Mouse (Mus musculus): Measurements from ENCODE around the gene Dnah17.
A peak's percentile ranks its signal among the peaks of the same experiment; 100 is the strongest.

DNA sequence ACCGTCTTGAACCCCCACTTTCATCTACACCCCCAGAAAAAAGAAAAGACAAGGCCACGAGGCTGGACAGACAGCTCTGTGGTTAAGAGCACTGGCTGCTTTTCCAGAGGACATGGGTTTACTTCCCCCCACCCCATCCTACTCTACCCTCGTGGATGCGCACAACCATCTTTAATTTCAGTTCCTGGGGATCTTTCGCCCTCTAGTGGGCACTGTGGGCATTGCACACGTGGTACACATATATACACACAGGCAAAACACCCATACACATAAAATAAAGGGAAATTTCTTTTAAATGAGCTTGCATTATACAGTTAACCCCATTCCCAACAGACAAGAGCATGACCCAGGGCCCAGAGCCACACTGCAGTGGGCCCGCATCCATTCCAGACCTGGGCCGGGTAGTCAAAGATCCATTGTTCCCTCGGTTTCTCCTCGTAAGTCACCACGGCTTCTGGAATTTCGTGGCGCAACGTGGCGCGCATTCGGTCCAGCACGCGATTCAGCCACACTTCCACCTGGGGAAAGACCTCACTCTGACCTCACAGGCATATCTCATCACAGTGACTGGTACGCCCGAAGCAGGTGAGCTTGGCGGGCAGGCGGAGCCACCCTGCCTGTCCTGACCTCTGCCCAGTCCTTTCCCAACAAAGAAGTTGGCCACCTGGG lies 39.3 kb downstream of the Dnah17 start:
- TF ChIP-seq CTCF (IDR thresholded peaks at IDR 0.05; ENCODE audit: extremely low read depth, insufficient read depth, insufficient read length, insufficient replicate concordance) (peak; percentile 23; the same call in 1 of the 2 replicates), POLR2A (IDR thresholded peaks at IDR 0.05; ENCODE audit: low read depth, low read length) (no peak)
